ENCODE assay signal across 23 mouse cellular contexts in the genomic region with DNA sequence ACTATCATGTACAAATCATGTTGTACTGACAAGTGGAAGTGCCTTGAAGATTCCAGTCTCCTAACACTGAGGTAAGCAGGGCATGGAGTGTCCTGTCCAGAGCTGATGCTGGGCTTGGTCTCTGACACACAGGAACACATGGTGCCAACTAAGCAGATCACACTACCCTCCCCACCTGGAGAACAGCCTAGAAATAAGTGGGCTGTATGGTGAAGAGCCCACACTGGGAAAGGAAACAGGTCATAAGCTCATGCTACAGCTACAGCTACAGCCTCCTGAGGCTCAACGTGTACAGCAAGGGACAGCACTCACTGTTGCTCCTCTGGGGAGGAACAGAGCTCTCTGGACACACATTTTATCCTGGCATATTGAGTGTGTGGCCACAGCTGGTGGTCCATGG.
"Had no signal": no experiment of that assay in that cellular context is flagged by ENCODE, and none has a peak within 500 bp of the region (broad histone marks: within the 10 kb centered on the region; RNA-seq: fewer than 3 reads in every experiment).

No protein-coding gene starts in this region.

- H3K4me3 ChIP-seq: heart, embryonic 10.5 days; heart, embryonic 12.5 days; hindbrain, embryonic 10.5 days; hindbrain, embryonic 12.5 days; intestine, embryonic 15.5 days; layer of hippocampus, adult 2 months; left cerebral cortex, adult 2 months; limb, embryonic 10.5 days; limb, embryonic 12.5 days; liver, embryonic 13.5 days; liver, embryonic 15.5 days had no signal

- H3K9me3 ChIP-seq: heart, embryonic 10.5 days; heart, embryonic 12.5 days; hindbrain, embryonic 10.5 days; hindbrain, embryonic 12.5 days; limb, embryonic 10.5 days; limb, embryonic 12.5 days; liver, embryonic 13.5 days; liver, embryonic 15.5 days had no signal

- H3K27me3 ChIP-seq: heart, embryonic 12.5 days; hindbrain, embryonic 12.5 days; intestine, embryonic 15.5 days; limb, embryonic 12.5 days; liver, embryonic 13.5 days; liver, embryonic 15.5 days had no signal

- H3K4me1 ChIP-seq: hindbrain, embryonic 10.5 days; hindbrain, embryonic 12.5 days; intestine, embryonic 15.5 days; liver, embryonic 13.5 days; liver, embryonic 15.5 days had no signal

- H3K36me3 ChIP-seq: heart, embryonic 10.5 days; heart, embryonic 12.5 days; hindbrain, embryonic 10.5 days; hindbrain, embryonic 12.5 days; intestine, embryonic 15.5 days; limb, embryonic 10.5 days; limb, embryonic 12.5 days; liver, embryonic 13.5 days; liver, embryonic 15.5 days had no signal

- H3K27ac ChIP-seq: heart, embryonic 10.5 days; hindbrain, embryonic 10.5 days; hindbrain, embryonic 12.5 days; hindbrain, embryonic 14.5 days; intestine, embryonic 15.5 days; layer of hippocampus, adult 2 months; left cerebral cortex, adult 2 months; limb, embryonic 10.5 days; limb, embryonic 12.5 days; liver, embryonic 13.5 days; liver, embryonic 15.5 days had no signal

- DNase-seq: gastrocnemius, postnatal 25 days; heart, adult 18-20 months; heart, postnatal 10 days; heart, postnatal 4 days; kidney, adult 18-20 months; kidney, adult 8-10 months; kidney, postnatal 10 days; kidney, postnatal 25 days; kidney, postnatal 4 days; liver; liver, embryonic 13.5 days; liver, postnatal 0 days had no signal
